Mouse (Mus musculus) ES-E14 (cell line): Measurements from ENCODE around the gene Tnnt1.

Experiments used
- CHD2 ChIP-seq: IDR thresholded peaks from 2 replicates; pipeline ENCODE4 v1.6.1; 2014; ENCODE audit warnings: mild to moderate bottlenecking, low read depth, low read length, inconsistent platforms
- HCFC1 ChIP-seq: IDR thresholded peaks from 2 replicates; pipeline ENCODE4 v1.6.1; 2012; ENCODE audit warnings: low read length, inconsistent platforms, borderline replicate concordance; ENCODE audit not compliant: insufficient read depth
- MAFK ChIP-seq: IDR thresholded peaks from 2 replicates; pipeline ENCODE4 v1.6.1; 2014; ENCODE audit warnings: mild to moderate bottlenecking, low read depth, low read length, inconsistent platforms; ENCODE audit not compliant: insufficient read depth
- ZC3H11A ChIP-seq: IDR thresholded peaks from 2 replicates; pipeline ENCODE4 v1.6.1; 2012; ENCODE audit warnings: low read depth, mild to moderate bottlenecking, inconsistent platforms, low read length, borderline replicate concordance

GRCm38 (mm10) chr7:4507220-4507619 is 9.0 kb downstream of the Tnnt1 start:
- TF ChIP-seq MAFK (no peak), ZC3H11A (no peak), HCFC1 (no peak), CHD2 (no peak)
